Mouse (Mus musculus) intestine, postnatal 0 days (tissue): ENCODE results near the gene Ppip5k2. TPM values are rescaled to one million over a fixed set of nuclear protein-coding genes. Genes with fewer than 3 reads are reported as not detected.

Source experiments
- ATAC-seq: fragments of 200-750 bp; cut with Nextera tagmentation; 2 replicates; pipeline ENCODE4 v1.8.0; 2017; ENCODE audit warnings: mild to moderate bottlenecking, moderate TSS enrichment, moderate library complexity
- H3K27ac ChIP-seq: fragments of 300-500 bp; sonication (generic); 2 replicates; pipeline ENCODE4 v1.5.1; 2014; ENCODE audit warnings: mild to moderate bottlenecking, low read depth, low read length, moderate library complexity
- H3K27me3 ChIP-seq: fragments of 300-500 bp; sonication (generic); replicated peaks from 2 replicates; pipeline ENCODE4 v1.6.1; 2014; ENCODE audit warnings: low read length, mixed read lengths; ENCODE audit not compliant: control insufficient read depth, insufficient read depth
- H3K36me3 ChIP-seq: fragments of 300-500 bp; sonication (generic); 2 replicates; pipeline ENCODE4 v1.6.1; 2014; ENCODE audit warnings: mild to moderate bottlenecking, moderate library complexity; ENCODE audit not compliant: control insufficient read depth, insufficient read depth
- H3K4me1 ChIP-seq: fragments of 300-500 bp; sonication (generic); replicated peaks from 2 replicates; pipeline ENCODE4 v1.6.1; 2014; ENCODE audit warnings: antibody characterized with exemption, low read length, mixed read lengths; ENCODE audit not compliant: control insufficient read depth, insufficient read depth
- H3K4me2 ChIP-seq: fragments of 300-500 bp; sonication (generic); replicated peaks from 2 replicates; pipeline ENCODE4 v1.6.1; 2014; ENCODE audit warnings: low read depth, mild to moderate bottlenecking, moderate library complexity
- H3K4me3 ChIP-seq: fragments of 300-500 bp; sonication (generic); 2 replicates; pipeline ENCODE4 v1.5.1; 2014; ENCODE audit warnings: low read depth, low read length
- H3K9ac ChIP-seq: fragments of 300-500 bp; sonication (generic); 2 replicates; pipeline ENCODE4 v1.6.1; 2014; ENCODE audit warnings: mild to moderate bottlenecking, low read depth, low read length
- H3K9me3 ChIP-seq: fragments of 300-500 bp; sonication (generic); 2 replicates; pipeline ENCODE4 v1.6.1; 2016; ENCODE audit warnings: mixed run types; ENCODE audit not compliant: control insufficient read depth
- CTCF ChIP-seq: sonication (generic); IDR thresholded peaks from 2 replicates; pipeline ENCODE4 v1.5.1; 2016; ENCODE audit warnings: low read depth, mild to moderate bottlenecking, control low read depth, antibody characterized with exemption, moderate library complexity
- WGBS: fragments of 180-500 bp; shearing (Covaris S2); extraction: QIAGEN DNeasy Blood & Tissue Kit; methylation state at CpG from one replicate; pipeline ENCODE4 v1.1.7; 2014; 5-methylcytosine and 5-hydroxymethylcytosine counted together
- polyA plus RNA-seq: library from polyadenylated mRNA; unstranded; fragments of >200 nt; fragmentation: Nextera tagmentation; extraction: Ambion mirVana; gene quantifications from 2 replicates; pipeline ENCODE4 v1.2.1, GENCODE M21; 2015

Ppip5k2 gene
- polyA plus RNA-seq, 1 experiment from 2014 or later, result 19.7 TPM

DNA sequence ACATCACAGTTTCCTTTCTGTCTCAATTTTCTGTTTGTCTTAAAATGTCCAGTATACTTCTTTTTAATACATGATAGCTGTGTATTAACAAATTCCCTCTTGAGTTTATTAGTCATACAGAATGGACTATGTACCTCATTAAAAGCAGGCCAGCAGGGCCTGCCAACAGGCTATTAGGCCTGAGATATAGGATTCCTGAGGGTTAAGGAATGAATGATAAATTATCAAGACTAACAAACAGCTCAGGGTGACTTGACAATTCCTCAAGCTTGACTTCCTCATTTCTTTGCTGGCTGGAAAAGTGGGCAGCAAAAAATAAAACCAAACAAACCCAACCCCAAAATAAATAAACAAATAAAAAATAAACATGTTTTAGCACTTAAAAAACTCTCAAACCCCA lies 64.8 kb downstream of the Ppip5k2 start:
- no peaks in the 10 kb centered on the region for H3K9me3 ChIP-seq
- H3K4me2 ChIP-seq, result no peak overlapping the region
- peak overlapping the region; percentile 78 for H3K27ac ChIP-seq
- H3K4me1 ChIP-seq, result no peaks in the 10 kb centered on the region
- no peak overlapping the region for H3K9ac ChIP-seq
- TF ChIP-seq CTCF, result no peak
- H3K4me3 ChIP-seq, result no peak overlapping the region
- peaks cover 28% of the 10 kb centered on the region for H3K36me3 ChIP-seq
- H3K27me3 ChIP-seq, result no peaks in the 10 kb centered on the region
- ATAC-seq, result peak; percentile 81

GRCm38 (mm10) chr1:97704646-97705045 lies 65.6 kb downstream of the Ppip5k2 start:
- no peaks in the 10 kb centered on the region for H3K27me3 ChIP-seq
- WGBS, result 66% methylated on average over 1 of the region's 1 CpGs
- H3K9ac ChIP-seq, result no peak overlapping the region
- H3K4me2 ChIP-seq, result no peak overlapping the region
- peaks cover 22% of the 10 kb centered on the region for H3K36me3 ChIP-seq
- H3K9me3 ChIP-seq, result no peaks in the 10 kb centered on the region
- ATAC-seq, result peak; percentile 92
- H3K27ac ChIP-seq, result peak overlapping the region; percentile 78
- no peaks in the 10 kb centered on the region for H3K4me1 ChIP-seq
- H3K4me3 ChIP-seq, result no peak overlapping the region
- TF ChIP-seq CTCF, result no peak

DNA sequence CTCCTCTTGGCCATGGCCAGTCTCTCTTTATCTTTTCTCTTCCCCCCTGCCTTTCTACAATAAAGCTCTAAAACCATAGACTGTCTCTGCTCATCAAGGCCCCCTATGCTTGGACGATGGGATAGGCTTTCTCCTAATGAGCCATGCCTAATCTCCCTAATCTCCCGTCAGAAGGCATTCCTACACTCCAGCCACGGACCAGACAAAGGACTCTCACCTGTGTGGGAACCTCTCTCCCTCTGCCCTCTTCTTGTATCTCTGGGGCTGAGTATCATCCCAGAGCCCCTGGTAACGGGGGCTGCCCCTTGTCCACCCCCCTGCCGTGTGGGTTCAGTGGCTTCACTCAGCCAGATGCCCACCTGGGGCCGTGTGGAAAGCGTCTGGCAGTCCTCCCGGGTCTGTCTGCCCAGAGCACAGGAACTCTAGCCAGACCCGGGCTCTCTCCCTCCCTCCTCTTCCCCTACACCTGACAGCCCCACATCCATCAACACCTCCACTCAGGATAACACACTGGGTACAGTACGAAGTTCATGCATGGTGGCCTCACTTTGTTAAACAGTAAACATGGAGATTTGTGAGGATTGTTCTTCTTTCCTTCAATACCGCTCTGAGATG lies 71.1 kb downstream of the Ppip5k2 start:
- Histone ChIP-seq H3K9ac (no peak overlapping the region), H3K27me3 (no peaks in the 10 kb centered on the region), H3K36me3 (0 out of 2 replicates have a peak, but pooled peaks cover 1% of the 10 kb centered on the region), H3K27ac (no peak overlapping the region), H3K4me3 (no peak overlapping the region), H3K4me1 (no peaks in the 10 kb centered on the region), H3K9me3 (no peaks in the 10 kb centered on the region), H3K4me2 (peak overlapping the region; percentile 30; the same call in 1 of the 2 replicates)
- WGBS, result 10% methylated on average over 11 of the region's 11 CpGs
- TF ChIP-seq CTCF, result no peak
- peak; percentile 72 for ATAC-seq

GRCm38 (mm10) chr1:97697273-97697672 lies 72.9 kb downstream of the Ppip5k2 start:
- 93% methylated on average over 1 of the region's 1 CpGs for WGBS
- ATAC-seq, result no peak
- no peak overlapping the region for H3K4me2 ChIP-seq

DNA sequence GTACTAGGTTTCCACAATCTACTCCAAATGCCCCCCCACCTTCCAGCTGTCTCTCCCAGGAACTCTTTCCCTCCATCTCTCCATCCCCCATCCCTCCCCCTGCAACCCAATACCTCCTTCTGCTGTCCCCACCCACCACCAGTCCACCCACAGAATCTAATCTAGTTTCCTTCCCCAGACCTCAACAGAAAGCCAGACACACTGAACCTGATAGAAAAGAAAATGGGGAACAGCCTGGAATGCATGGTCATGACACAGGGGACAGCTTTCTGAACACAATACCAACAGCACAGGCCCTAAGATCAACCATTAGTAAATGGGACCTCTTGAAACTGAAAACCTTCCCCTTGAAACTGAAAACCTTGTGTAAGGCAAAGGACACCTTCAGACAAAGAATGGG lies 76.4 kb downstream of the Ppip5k2 start:
- H3K4me1 ChIP-seq, result no peaks in the 10 kb centered on the region
- no peak for ATAC-seq
- TF ChIP-seq CTCF, result no peak

More at GRCm38 (mm10) chr1:97697273-97697672, 72.9 kb downstream of the Ppip5k2 start:
- no peaks in the 10 kb centered on the region for H3K4me1 ChIP-seq
- H3K36me3 ChIP-seq, result no peaks in the 10 kb centered on the region
- H3K9me3 ChIP-seq, result no peaks in the 10 kb centered on the region
- TF ChIP-seq CTCF, result no peak
- no peak overlapping the region for H3K27ac ChIP-seq
- no peak overlapping the region for H3K4me3 ChIP-seq
- no peak overlapping the region for H3K9ac ChIP-seq
- no peaks in the 10 kb centered on the region for H3K27me3 ChIP-seq

GRCm38 (mm10) chr1:97688756-97689155 lies 81.5 kb downstream of the Ppip5k2 start:
- no peak overlapping the region for H3K4me3 ChIP-seq
- no peak overlapping the region for H3K9ac ChIP-seq
- WGBS, result 12% methylated on average over 3 of the region's 3 CpGs
- TF ChIP-seq CTCF, result peak; percentile 83
- H3K27ac ChIP-seq, result no peak overlapping the region
- no peaks in the 10 kb centered on the region for H3K9me3 ChIP-seq
- no peaks in the 10 kb centered on the region for H3K36me3 ChIP-seq
- ATAC-seq, result peak; percentile 51
- no peaks in the 10 kb centered on the region for H3K4me1 ChIP-seq
- no peaks in the 10 kb centered on the region for H3K27me3 ChIP-seq
- no peak overlapping the region for H3K4me2 ChIP-seq

More for the DNA sequence above, 76.4 kb downstream of the Ppip5k2 start:
- Histone ChIP-seq H3K9me3 (no peaks in the 10 kb centered on the region), H3K9ac (no peak overlapping the region), H3K27ac (no peak overlapping the region), H3K4me3 (no peak overlapping the region), H3K27me3 (no peaks in the 10 kb centered on the region), H3K4me2 (no peak overlapping the region), H3K36me3 (no peaks in the 10 kb centered on the region)
